ENCODE assay signal across 15 mouse cellular contexts in genomic region chr9:69992841-69993277, GRCm38 (mm10). TPM values are rescaled to one million over a fixed set of nuclear protein-coding genes. Genes with fewer than 3 reads are reported as not detected.
A peak's percentile ranks its signal among the peaks of the same experiment; 100 is the strongest.
DNase-seq lines count a peak whose midpoint lies in the region; ATAC-seq and TF ChIP-seq lines count a peak whose summit lies in the region.
"Had no signal": no experiment of that assay in that cellular context is flagged by ENCODE, and none has a peak within 500 bp of the region (broad histone marks: within the 10 kb centered on the region; RNA-seq: fewer than 3 reads in every experiment).

No protein-coding gene starts in this region.

- H3K36me3 ChIP-seq in lung, embryonic 16.5 days (ENCODE audit: control insufficient read depth, insufficient read depth, low read length), result peaks cover 10% of the 10 kb centered on the region
- H3K36me3 ChIP-seq in liver, adult 2 months (ENCODE audit: control insufficient read depth, insufficient read depth, low read length), result peaks cover 18% of the 10 kb centered on the region
- H3K36me3 ChIP-seq in stomach, embryonic 14.5 days (ENCODE audit: control insufficient read depth, insufficient read depth, low read length), result peaks cover 26% of the 10 kb centered on the region

- no peak for TF ChIP-seq CTCF in liver, adult 2 months (IDR thresholded peaks at IDR 0.05; ENCODE audit: low read depth, low read length)

- H3K27me3 ChIP-seq in lung, embryonic 16.5 days (ENCODE audit: control insufficient read depth, insufficient read depth, low read depth, low read length), result no peaks in the 10 kb centered on the region
- H3K27me3 ChIP-seq in liver, adult 2 months (ENCODE audit: control insufficient read depth, insufficient read depth, low read length), result no peaks in the 10 kb centered on the region
- H3K27me3 ChIP-seq in stomach, embryonic 14.5 days (ENCODE audit: control insufficient read depth, insufficient read depth, low read length), result no peaks in the 10 kb centered on the region
- H3K27me3 ChIP-seq: forebrain, embryonic 15.5 days; neural tube, embryonic 12.5 days had no signal

- peaks cover 28% of the 10 kb centered on the region for H3K4me1 ChIP-seq in lung, embryonic 16.5 days (replicated peaks; ENCODE audit: control insufficient read depth, insufficient read depth, low read length)
- H3K4me1 ChIP-seq in liver, adult 2 months (ENCODE audit: control insufficient read depth, insufficient read depth, low read length), result peaks cover 38% of the 10 kb centered on the region
- H3K4me1 ChIP-seq in stomach, embryonic 14.5 days (ENCODE audit: control insufficient read depth, insufficient read depth, low read length), result peaks cover 36% of the 10 kb centered on the region

- H3K4me3 ChIP-seq in lung, embryonic 16.5 days (ENCODE audit: low read length), result no peak overlapping the region
- H3K4me3 ChIP-seq in liver, adult 2 months (ENCODE audit: insufficient read depth, low read depth, low read length), result no peak overlapping the region
- H3K4me3 ChIP-seq in stomach, embryonic 14.5 days (ENCODE audit: low read depth, low read length), result no peak overlapping the region
- H3K4me3 ChIP-seq: forebrain, embryonic 15.5 days; neural tube, embryonic 12.5 days had no signal

- WGBS in lung, embryonic 16.5 days, result 50% methylated on average over 5 of the region's 5 CpGs
- WGBS in liver, adult 2 months, result 22% methylated on average over 5 of the region's 5 CpGs
- WGBS in stomach, embryonic 14.5 days, result 60% methylated on average over 5 of the region's 5 CpGs

- H3K27ac ChIP-seq in lung, embryonic 16.5 days (ENCODE audit: low read length), result peak overlapping the region; percentile 46; the same call in 1 of the 2 replicates
- H3K27ac ChIP-seq in liver, adult 2 months (replicated peaks; ENCODE audit: insufficient read depth, low read depth, low read length), result peak overlapping the region; percentile 82
- H3K27ac ChIP-seq in stomach, embryonic 14.5 days (ENCODE audit: low read length), result peak overlapping the region; percentile 63; the same call in 1 of the 2 replicates
- H3K27ac ChIP-seq: forebrain, embryonic 15.5 days; hindbrain, embryonic 14.5 days; neural tube, embryonic 12.5 days had no signal

- no peak for TF ChIP-seq POLR2A in liver, adult 2 months (IDR thresholded peaks at IDR 0.05; ENCODE audit: extremely low read depth, insufficient read depth, low read length)

- no peak overlapping the region for H3K4me2 ChIP-seq in lung, embryonic 16.5 days (ENCODE audit: low read depth, low read length)
- no peak overlapping the region for H3K4me2 ChIP-seq in stomach, embryonic 14.5 days (replicated peaks; ENCODE audit: low read depth, low read length)
- H3K4me2 ChIP-seq: forebrain, embryonic 15.5 days; hindbrain, embryonic 14.5 days; neural tube, embryonic 12.5 days had no signal

- no peaks in the 10 kb centered on the region for H3K9me3 ChIP-seq in lung, embryonic 16.5 days (ENCODE audit: control insufficient read depth, low read length)
- H3K9me3 ChIP-seq in stomach, embryonic 14.5 days (ENCODE audit: control insufficient read depth, low read depth, low read length), result no peaks in the 10 kb centered on the region
- H3K9me3 ChIP-seq: forebrain, embryonic 15.5 days; neural tube, embryonic 12.5 days had no signal

- no peak for DNase-seq in lung, adult 18-20 months
- peak; percentile 29 for DNase-seq in liver, adult 2 months (ENCODE audit: extremely low read depth, low read depth, low spot score)
- no peak for DNase-seq in adrenal gland, postnatal 25 days
- no peak for DNase-seq in layer of hippocampus, postnatal 10 days (ENCODE audit: low spot score in 2 of 2)
- DNase-seq: cerebellum, postnatal 36 days; lung, adult 2 months; right cerebral cortex, postnatal 14 days had no signal

- H3K79me2 ChIP-seq in liver, adult 2 months (ENCODE audit: control insufficient read depth, insufficient read depth, low read length), result peaks cover 22% of the 10 kb centered on the region; the same call in 1 of the 2 replicates

- peak overlapping the region; percentile 32; the same call in 1 of the 2 replicates for H3K9ac ChIP-seq in lung, embryonic 16.5 days (ENCODE audit: low read length)
- H3K9ac ChIP-seq in liver, adult 2 months (ENCODE audit: low read depth, low read length), result no peak overlapping the region
- no peak overlapping the region for H3K9ac ChIP-seq in stomach, embryonic 14.5 days (replicated peaks; ENCODE audit: low read depth, low read length)
- H3K9ac ChIP-seq: forebrain, embryonic 15.5 days; hindbrain, embryonic 14.5 days; neural tube, embryonic 12.5 days had no signal

- ATAC-seq in lung, embryonic 16.5 days (ENCODE audit: low read depth), result no peak
- ATAC-seq in granulocyte monocyte progenitor cell, adult 5-6 weeks (replicated peaks; ENCODE audit: poor library complexity, severe bottlenecking), result peak; percentile 43
- ATAC-seq in stomach, embryonic 14.5 days (ENCODE audit: insufficient number of reproducible peaks, insufficient read depth, low FRiP score, low read depth), result no peak
- ATAC-seq: forebrain, embryonic 15.5 days had no signal

RNA-seq across cellular contexts. Expression of gene Bnip2, which starts 3.6 kb away (rescaled TPM):
- 120 and 124 TPM in 2 replicates for polyA plus RNA-seq in lung, embryonic 16.5 days (2015; fragmentation: Nextera tagmentation; extraction: Ambion mirVana)
- total RNA-seq in granulocyte monocyte progenitor cell, adult 5-6 weeks (2014; fragmentation: Nextera tagmentation), result 92.4 and 110 TPM in 2 replicates
- total RNA-seq in granulocyte monocyte progenitor cell, adult 5-6 weeks (2017), result 108 and 140 TPM in 2 replicates
- total RNA-seq in liver, adult 2 months (2014; rRNA removed), result 69.9 and 74.3 TPM in 2 replicates
- polyA plus RNA-seq in liver, adult 2 months (2012; rRNA removed), result 12.8 and 13.6 TPM in 2 replicates
- polyA plus RNA-seq in stomach, embryonic 14.5 days (2014; fragmentation: Nextera tagmentation; extraction: Ambion mirVana), result 119 and 120 TPM in 2 replicates
- 98.6 and 103 TPM in 2 replicates for total RNA-seq in adrenal gland, postnatal 25 days (2021)
- total RNA-seq in layer of hippocampus, postnatal 10 days (2021), result 10 to 100 TPM; 39.5 to 47.6 TPM

RNA-seq across cellular contexts. Expression of gene Gtf2a2, which starts 19.5 kb away (rescaled TPM):
- 178 and 180 TPM in 2 replicates for polyA plus RNA-seq in lung, embryonic 16.5 days (2015; fragmentation: Nextera tagmentation; extraction: Ambion mirVana)
- total RNA-seq in granulocyte monocyte progenitor cell, adult 5-6 weeks (2014; fragmentation: Nextera tagmentation), result 92.2 and 108 TPM in 2 replicates
- total RNA-seq in granulocyte monocyte progenitor cell, adult 5-6 weeks (2017), result 102 and 108 TPM in 2 replicates
- total RNA-seq in liver, adult 2 months (2014; rRNA removed), result 56.2 and 59.4 TPM in 2 replicates
- 11.9 and 13.4 TPM in 2 replicates for polyA plus RNA-seq in liver, adult 2 months (2012; rRNA removed)
- 207 and 215 TPM in 2 replicates for polyA plus RNA-seq in stomach, embryonic 14.5 days (2014; fragmentation: Nextera tagmentation; extraction: Ambion mirVana)
- total RNA-seq in adrenal gland, postnatal 25 days (2021), result 94.9 and 99.8 TPM in 2 replicates
- total RNA-seq in layer of hippocampus, postnatal 10 days (2021), result 10 to 100 TPM; 71.6 to 73.5 TPM

RNA-seq across cellular contexts. Expression of gene Gcnt3, which starts 45.0 kb away (rescaled TPM):
- 0.05 and 0.08 TPM in 2 replicates for polyA plus RNA-seq in lung, embryonic 16.5 days (2015; fragmentation: Nextera tagmentation; extraction: Ambion mirVana)
- not detected in 2 replicates for total RNA-seq in granulocyte monocyte progenitor cell, adult 5-6 weeks (2014; fragmentation: Nextera tagmentation)
- total RNA-seq in granulocyte monocyte progenitor cell, adult 5-6 weeks (2017), result not detected in 2 replicates
- total RNA-seq in liver, adult 2 months (2014; rRNA removed), result 0.07 and 0.09 TPM in 2 replicates
- polyA plus RNA-seq in liver, adult 2 months (2012; rRNA removed), result 0.02 TPM in 1 of 2 replicates, not detected in the other
- polyA plus RNA-seq in stomach, embryonic 14.5 days (2014; fragmentation: Nextera tagmentation; extraction: Ambion mirVana), result 9.8 and 10.4 TPM in 2 replicates
- not detected in 2 replicates for total RNA-seq in adrenal gland, postnatal 25 days (2021)
- not detected for total RNA-seq in layer of hippocampus, postnatal 10 days (2021)
- total RNA-seq: adrenal gland, postnatal 4 days; layer of hippocampus, adult 18-20 months had no signal
- polyA plus RNA-seq: forebrain, embryonic 15.5 days; hindbrain, embryonic 14.5 days; lung, adult 2 months; neural tube, embryonic 12.5 days had no signal
